Mouse (Mus musculus): ENCODE data around the gene Arhgef12. TPM values are rescaled to one million over a fixed set of nuclear protein-coding genes. Genes with fewer than 3 reads are reported as not detected.
A peak's percentile ranks its signal among the peaks of the same experiment; 100 is the strongest.

Arhgef12 gene
- polyA plus RNA-seq (2012; rRNA removed): 3.9 and 7.4 TPM in 2 replicates

GRCm38 (mm10) chr9:43107187-43107517, at the start of gene Arhgef12:
TSS of gene Arhgef12 (minus strand) at chr9:43107239.
- no peaks in the 10 kb centered on the region for H3K36me3 ChIP-seq (ENCODE audit: control insufficient read depth, insufficient read depth, low read length)
- H3K27ac ChIP-seq (ENCODE audit: insufficient read depth, low read depth, low read length): peak within 1 kb of the TSS; percentile 76
- peak within 1 kb of the TSS; percentile 96 for H3K4me3 ChIP-seq (ENCODE audit: low read depth, low read length)
- no peaks in the 10 kb centered on the region for H3K27me3 ChIP-seq (ENCODE audit: control insufficient read depth, insufficient read depth, low read length)
- WGBS: 4% methylated on average over 10 of the region's 10 CpGs
- TF ChIP-seq CTCF (IDR thresholded peaks at IDR 0.05; ENCODE audit: extremely low read depth, insufficient read length, insufficient replicate concordance, low read depth, low read length) (no peak), POLR2A (IDR thresholded peaks at IDR 0.05; ENCODE audit: low read depth, low read length) (no peak)
- H3K4me1 ChIP-seq (ENCODE audit: control insufficient read depth, insufficient read depth, insufficient read length, low read length): peaks cover 4% of the 10 kb centered on the region

DNA sequence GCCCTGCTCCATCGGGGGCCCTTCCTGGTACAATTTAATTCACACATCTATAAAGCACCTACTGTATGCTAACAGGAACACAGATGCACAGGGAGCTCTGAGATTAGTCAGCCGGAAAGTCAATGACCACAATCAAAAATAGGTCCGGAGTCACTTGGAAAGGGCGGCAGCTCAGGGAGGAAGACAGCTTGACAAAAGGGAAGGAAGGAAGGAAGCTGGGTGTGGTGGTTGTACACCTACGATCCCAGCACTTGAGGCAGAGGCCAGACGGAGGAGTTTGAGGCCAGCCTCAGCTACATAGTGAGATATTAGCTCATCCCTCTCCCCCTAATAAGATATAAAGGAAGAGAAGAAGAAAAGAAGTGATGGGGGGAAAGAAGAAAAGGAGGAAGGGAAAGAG, 48.9 kb upstream of the Arhgef12 start:
- TF ChIP-seq POLR2A (IDR thresholded peaks at IDR 0.05; ENCODE audit: low read depth, low read length) (no peak), CTCF (IDR thresholded peaks at IDR 0.05; ENCODE audit: extremely low read depth, insufficient read length, insufficient replicate concordance, low read depth, low read length) (no peak)
- no peak overlapping the region for H3K27ac ChIP-seq (ENCODE audit: insufficient read depth, low read depth, low read length)
- H3K4me1 ChIP-seq (ENCODE audit: control insufficient read depth, insufficient read depth, insufficient read length, low read length): peaks cover 3% of the 10 kb centered on the region; the same call in 1 of the 2 replicates
- 75% methylated on average over 6 of the region's 6 CpGs for WGBS
- H3K4me3 ChIP-seq (ENCODE audit: low read depth, low read length): no peak overlapping the region
- no peaks in the 10 kb centered on the region for H3K36me3 ChIP-seq (ENCODE audit: control insufficient read depth, insufficient read depth, low read length)
- 0 out of 2 replicates have a peak, but pooled peaks cover 3% of the 10 kb centered on the region for H3K27me3 ChIP-seq (ENCODE audit: control insufficient read depth, insufficient read depth, low read length)

DNA sequence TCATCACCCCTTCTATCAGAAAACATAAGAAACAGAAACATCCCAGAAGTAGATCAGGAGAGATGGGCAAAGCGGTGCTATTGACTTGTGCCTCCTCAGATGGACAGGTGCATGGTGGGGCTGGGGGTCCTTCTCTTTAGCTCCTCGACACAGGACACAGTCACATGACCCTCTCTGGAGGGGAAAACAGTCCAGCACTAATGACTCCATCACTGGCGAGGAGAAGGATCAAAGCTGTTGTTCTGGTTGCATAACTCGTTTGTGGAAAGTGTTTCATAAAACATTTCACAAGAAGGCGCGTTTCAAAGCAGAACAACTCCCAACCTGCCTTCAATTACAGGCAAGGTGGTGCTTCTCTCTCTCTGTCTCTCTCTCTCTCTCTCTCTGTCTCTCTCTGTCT, 44.7 kb upstream of the Arhgef12 start:
- WGBS: 62% methylated on average over 6 of the region's 6 CpGs
- peaks cover 6% of the 10 kb centered on the region; the same call in 1 of the 2 replicates for H3K4me1 ChIP-seq (ENCODE audit: control insufficient read depth, insufficient read depth, insufficient read length, low read length)
- no peak overlapping the region for H3K27ac ChIP-seq (ENCODE audit: insufficient read depth, low read depth, low read length)
- H3K4me3 ChIP-seq (ENCODE audit: low read depth, low read length): no peak overlapping the region
- TF ChIP-seq CTCF (IDR thresholded peaks at IDR 0.05; ENCODE audit: extremely low read depth, insufficient read length, insufficient replicate concordance, low read depth, low read length) (no peak), POLR2A (IDR thresholded peaks at IDR 0.05; ENCODE audit: low read depth, low read length) (no peak)
- no peaks in the 10 kb centered on the region for H3K27me3 ChIP-seq (ENCODE audit: control insufficient read depth, insufficient read depth, low read length)
- H3K36me3 ChIP-seq (ENCODE audit: control insufficient read depth, insufficient read depth, low read length): no peaks in the 10 kb centered on the region

DNA sequence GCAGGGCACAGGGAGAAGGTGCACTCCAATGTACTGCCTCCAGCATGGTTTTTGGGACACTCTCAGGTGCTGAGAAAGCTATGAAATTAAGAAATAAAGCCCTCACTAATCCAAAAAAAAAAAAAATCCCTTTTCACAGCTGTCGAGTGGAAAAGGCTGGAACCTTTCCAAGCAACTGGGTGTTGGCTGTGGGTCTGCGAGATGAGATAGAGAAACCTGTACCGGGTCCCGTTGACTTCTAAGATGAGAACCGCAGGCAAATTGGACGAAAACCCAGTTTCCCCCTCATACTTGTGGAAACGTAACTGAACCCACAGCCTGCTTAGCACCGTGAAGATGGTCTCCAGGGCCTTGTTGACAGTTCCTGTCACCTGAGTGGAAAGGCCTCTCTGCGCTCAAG, 43.9 kb upstream of the Arhgef12 start:
- TF ChIP-seq POLR2A (IDR thresholded peaks at IDR 0.05; ENCODE audit: low read depth, low read length): no peak
- TF ChIP-seq CTCF (IDR thresholded peaks at IDR 0.05; ENCODE audit: extremely low read depth, insufficient read length, insufficient replicate concordance, low read depth, low read length): no peak
- no peak overlapping the region for H3K27ac ChIP-seq (ENCODE audit: insufficient read depth, low read depth, low read length)
- H3K4me1 ChIP-seq (ENCODE audit: control insufficient read depth, insufficient read depth, insufficient read length, low read length): peaks cover 6% of the 10 kb centered on the region; the same call in 1 of the 2 replicates
- H3K36me3 ChIP-seq (ENCODE audit: control insufficient read depth, insufficient read depth, low read length): no peaks in the 10 kb centered on the region
- no peaks in the 10 kb centered on the region for H3K27me3 ChIP-seq (ENCODE audit: control insufficient read depth, insufficient read depth, low read length)
- 17% methylated on average over 9 of the region's 9 CpGs for WGBS
- H3K4me3 ChIP-seq (ENCODE audit: low read depth, low read length): no peak overlapping the region

GRCm38 (mm10) chr9:43150075-43150474, 43.0 kb upstream of the Arhgef12 start:
- no peak for TF ChIP-seq CTCF (IDR thresholded peaks at IDR 0.05; ENCODE audit: extremely low read depth, insufficient read length, insufficient replicate concordance, low read depth, low read length)
- TF ChIP-seq POLR2A (IDR thresholded peaks at IDR 0.05; ENCODE audit: low read depth, low read length): no peak
- H3K27me3 ChIP-seq (ENCODE audit: control insufficient read depth, insufficient read depth, low read length): no peaks in the 10 kb centered on the region
- peaks cover 6% of the 10 kb centered on the region; the same call in 1 of the 2 replicates for H3K4me1 ChIP-seq (ENCODE audit: control insufficient read depth, insufficient read depth, insufficient read length, low read length)
- H3K36me3 ChIP-seq (ENCODE audit: control insufficient read depth, insufficient read depth, low read length): no peaks in the 10 kb centered on the region
- 6% methylated on average over 10 of the region's 10 CpGs for WGBS
- H3K27ac ChIP-seq (ENCODE audit: insufficient read depth, low read depth, low read length): no peak overlapping the region
- no peak overlapping the region for H3K4me3 ChIP-seq (ENCODE audit: low read depth, low read length)

DNA sequence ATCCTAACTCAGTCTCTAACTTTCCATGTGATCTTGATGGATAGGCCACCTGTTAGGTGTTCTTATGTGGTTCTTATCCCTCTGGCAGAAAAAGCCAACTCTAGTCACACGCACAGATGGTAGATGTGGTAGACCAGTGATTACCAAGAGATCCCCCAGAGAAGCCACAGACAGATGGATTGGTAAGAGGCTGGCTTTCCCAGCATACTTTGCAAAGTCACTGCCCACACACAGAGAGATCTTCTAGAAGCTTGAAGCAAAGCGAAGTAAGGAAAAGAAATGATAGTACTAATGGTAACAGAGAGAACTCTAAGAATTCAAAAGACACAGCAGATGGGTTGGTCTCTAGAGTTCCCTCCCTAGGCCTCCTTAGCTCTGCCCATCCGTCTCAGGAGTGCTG, 42.5 kb upstream of the Arhgef12 start:
- H3K36me3 ChIP-seq (ENCODE audit: control insufficient read depth, insufficient read depth, low read length): no peaks in the 10 kb centered on the region
- no peak overlapping the region for H3K4me3 ChIP-seq (ENCODE audit: low read depth, low read length)
- H3K4me1 ChIP-seq (ENCODE audit: control insufficient read depth, insufficient read depth, insufficient read length, low read length): peaks cover 6% of the 10 kb centered on the region; the same call in 1 of the 2 replicates
- H3K27ac ChIP-seq (ENCODE audit: insufficient read depth, low read depth, low read length): no peak overlapping the region
- no peaks in the 10 kb centered on the region for H3K27me3 ChIP-seq (ENCODE audit: control insufficient read depth, insufficient read depth, low read length)
- no peak for TF ChIP-seq CTCF (IDR thresholded peaks at IDR 0.05; ENCODE audit: extremely low read depth, insufficient read length, insufficient replicate concordance, low read depth, low read length)
- TF ChIP-seq POLR2A (IDR thresholded peaks at IDR 0.05; ENCODE audit: low read depth, low read length): no peak
- WGBS: 68% methylated on average over 3 of the region's 3 CpGs

DNA sequence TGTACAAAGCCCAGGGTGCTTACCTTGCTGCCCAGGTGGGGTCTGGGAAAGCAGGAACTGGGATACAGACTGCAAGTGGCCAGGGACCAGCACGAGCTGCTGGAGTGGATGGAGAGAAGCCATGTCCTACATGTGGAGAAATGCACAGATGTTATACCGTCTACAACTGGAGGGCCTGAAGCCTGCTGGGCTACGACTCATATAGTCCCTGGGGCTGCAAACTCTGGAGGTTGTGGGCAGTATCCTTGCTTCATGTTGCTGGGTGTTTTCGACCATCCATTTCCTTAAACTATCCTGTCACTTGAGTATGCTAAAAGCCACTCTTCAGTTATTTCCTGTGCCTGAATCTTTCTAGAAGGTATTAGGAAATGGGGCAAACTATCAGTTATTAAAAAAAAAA, 38.2 kb upstream of the Arhgef12 start:
- Histone ChIP-seq H3K27me3 (ENCODE audit: control insufficient read depth, insufficient read depth, low read length) (no peaks in the 10 kb centered on the region), H3K4me1 (ENCODE audit: control insufficient read depth, insufficient read depth, insufficient read length, low read length) (peaks cover 2% of the 10 kb centered on the region; the same call in 1 of the 2 replicates), H3K36me3 (ENCODE audit: control insufficient read depth, insufficient read depth, low read length) (no peaks in the 10 kb centered on the region), H3K4me3 (ENCODE audit: low read depth, low read length) (no peak overlapping the region), H3K27ac (ENCODE audit: insufficient read depth, low read depth, low read length) (no peak overlapping the region)
- TF ChIP-seq CTCF (IDR thresholded peaks at IDR 0.05; ENCODE audit: extremely low read depth, insufficient read length, insufficient replicate concordance, low read depth, low read length) (no peak), POLR2A (IDR thresholded peaks at IDR 0.05; ENCODE audit: low read depth, low read length) (no peak)
- WGBS: 87% methylated on average over 4 of the region's 4 CpGs
